26 mouse cellular contexts compared by ENCODE assay signal in genomic region chr3:126725647-126726046, GRCm38 (mm10).
DNase-seq lines count a peak whose midpoint lies in the region; ATAC-seq and TF ChIP-seq lines count a peak whose summit lies in the region.
"Had no signal": no experiment of that assay in that cellular context is flagged by ENCODE, and none has a peak within 500 bp of the region (broad histone marks: within the 10 kb centered on the region; RNA-seq: fewer than 3 reads in every experiment).

No protein-coding gene starts in this region.

- no peak for ATAC-seq in activated CD4-positive, CD25-positive, alpha-beta regulatory T cell, adult 4 months
- ATAC-seq: CD4-positive, CD25-positive, alpha-beta regulatory T cell, adult 4 months had no signal

- H3K4me3 ChIP-seq in heart, embryonic 10.5 days, result no peak overlapping the region
- H3K4me3 ChIP-seq: embryonic facial prominence, embryonic 13.5 days; erythroblast, embryonic 14.5 days; heart, embryonic 12.5 days; hindbrain, embryonic 13.5 days; liver, embryonic 13.5 days had no signal

- no peak for TF ChIP-seq CTCF in brain, embryonic 14.5 days (IDR thresholded peaks at IDR 0.05; ENCODE audit: borderline replicate concordance, extremely low read depth, insufficient read depth, insufficient read length)

- intact Hi-C loops in heart, postnatal 10 days (cut with DNase I), result no loop called here

- no peak for TF ChIP-seq POLR2A in brain, embryonic 14.5 days (IDR thresholded peaks at IDR 0.05; ENCODE audit: borderline replicate concordance, extremely low read depth, insufficient read depth, insufficient read length, poor library complexity, severe bottlenecking)

- no peak for DNase-seq in heart, embryonic 10.5 days (ENCODE audit: low spot score)
- DNase-seq in heart, postnatal 10 days, result no peak
- DNase-seq in brain, embryonic 14.5 days (ENCODE audit: low read depth), result peak; percentile 80
- peak; percentile 60 for DNase-seq in layer of hippocampus, adult 11-12 months (ENCODE audit: low spot score)
- peak; percentile 29 to 44 for DNase-seq in layer of hippocampus, postnatal 10 days (ENCODE audit: low spot score in 2 of 2)
- DNase-seq in spleen, postnatal 14 days (ENCODE audit: low spot score in 2 of 2), result no peak
- DNase-seq in spleen, postnatal 4 days (ENCODE audit: low spot score in 2 of 2), result no peak
- DNase-seq: adrenal gland, adult 8-10 months; cerebellum, adult 2 months; cerebellum, postnatal 25 days; embryo, embryonic 11 days; gastrocnemius, postnatal 10 days; kidney, adult 9 months; kidney, postnatal 14 days; liver, embryonic 13.5 days; lung, adult 2 months; lung, postnatal 14 days; retina, postnatal 1 day; right cerebral cortex, postnatal 4 days had no signal

- no peaks in the 10 kb centered on the region for H3K9me3 ChIP-seq in heart, embryonic 10.5 days
- H3K9me3 ChIP-seq: embryonic facial prominence, embryonic 13.5 days; heart, embryonic 12.5 days; hindbrain, embryonic 13.5 days; liver, embryonic 13.5 days had no signal

- no peaks in the 10 kb centered on the region for H3K36me3 ChIP-seq in heart, embryonic 10.5 days
- H3K36me3 ChIP-seq: embryonic facial prominence, embryonic 13.5 days; hindbrain, embryonic 13.5 days; liver, embryonic 13.5 days had no signal

- H3K27ac ChIP-seq in heart, embryonic 10.5 days, result peak overlapping the region; percentile 64; the same call in 1 of the 2 replicates
- H3K27ac ChIP-seq: embryonic facial prominence, embryonic 13.5 days; hindbrain, embryonic 13.5 days; liver, embryonic 13.5 days; stomach, postnatal 0 days had no signal

- H3K4me1 ChIP-seq in heart, embryonic 10.5 days, result peaks cover 16% of the 10 kb centered on the region; the same call in 1 of the 2 replicates
- H3K4me1 ChIP-seq: embryonic facial prominence, embryonic 13.5 days; liver, embryonic 13.5 days had no signal

- no peaks in the 10 kb centered on the region for H3K27me3 ChIP-seq in heart, embryonic 10.5 days (ENCODE audit: insufficient read depth, poor library complexity, severe bottlenecking)
- H3K27me3 ChIP-seq: embryonic facial prominence, embryonic 13.5 days; heart, embryonic 12.5 days; hindbrain, embryonic 13.5 days; liver, embryonic 13.5 days had no signal

- 83% methylated on average over 9 of the region's 9 CpGs for WGBS in heart, embryonic 10.5 days

Comparison
In these comparisons a context has a peak if more than half of its experiments do, and no peak if none do; other contexts are left out.
1. DNase-seq: peak in brain, embryonic 14.5 days (single experiment), layer of hippocampus, adult 11-12 months (single experiment) and layer of hippocampus, postnatal 10 days (2 of 2); none in heart, embryonic 10.5 days (single experiment), heart, postnatal 10 days (0 of 2), spleen, postnatal 14 days (0 of 2) and spleen, postnatal 4 days (0 of 2).